12 mouse cellular contexts compared by ENCODE assay signal in the genomic region with DNA sequence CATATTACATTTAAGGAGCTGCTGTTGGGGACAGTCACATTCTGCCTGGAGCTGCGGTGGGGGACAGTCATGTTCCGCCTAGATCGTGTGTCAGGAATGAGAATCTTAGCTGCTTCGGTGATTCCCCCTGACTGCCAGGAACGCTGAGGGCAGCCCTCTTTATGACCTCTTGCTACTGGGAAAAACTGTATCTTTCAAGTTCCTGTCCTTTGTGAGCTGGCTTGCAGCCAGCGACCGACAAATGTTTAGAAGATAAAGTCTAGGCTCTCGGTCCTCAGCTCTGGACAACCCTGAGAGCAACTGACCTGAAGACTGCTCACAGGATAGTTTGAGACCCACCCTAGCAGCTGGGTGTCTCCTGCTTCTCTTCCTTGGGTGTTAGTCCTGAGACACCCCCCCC. TPM values are rescaled to one million over a fixed set of nuclear protein-coding genes. Genes with fewer than 3 reads are reported as not detected.
DNase-seq lines count a peak whose midpoint lies in the region; ATAC-seq and TF ChIP-seq lines count a peak whose summit lies in the region.
"Had no signal": no experiment of that assay in that cellular context is flagged by ENCODE, and none has a peak within 500 bp of the region (broad histone marks: within the 10 kb centered on the region; RNA-seq: fewer than 3 reads in every experiment).

No protein-coding gene starts in this region.

- peak overlapping the region; percentile 24; the same call in 1 of the 2 replicates for H3K4me2 ChIP-seq in lung, embryonic 14.5 days
- H3K4me2 ChIP-seq: neural tube, embryonic 13.5 days had no signal

- ATAC-seq in lung, embryonic 14.5 days (ENCODE audit: insufficient read depth) = no peak
- 0 out of 2 replicates have a peak, but pooled peaks have one; percentile 26 for ATAC-seq in common myeloid progenitor, adult 5-6 weeks (replicated peaks; ENCODE audit: low read depth, poor library complexity, severe bottlenecking)
- ATAC-seq in megakaryocyte progenitor cell, adult 5-6 weeks (replicated peaks; ENCODE audit: poor library complexity) = peak; percentile 35

- DNase-seq in embryo, embryonic 10 days (ENCODE audit: low spot score) = peak; percentile 11
- DNase-seq in embryo, embryonic 9.5 days (ENCODE audit: extremely low spot score) = no peak
- peak; percentile 70 for DNase-seq in lung, embryonic 14.5 days
- DNase-seq in lung, adult 18-20 months = no peak
- no peak for DNase-seq in gastrocnemius, postnatal 10 days
- no peak for DNase-seq in cerebellum, adult 18-20 months

- TF ChIP-seq CTCF in lung, embryonic 14.5 days (IDR thresholded peaks at IDR 0.05; ENCODE audit: low read depth) = no peak

- no peaks in the 10 kb centered on the region for H3K27me3 ChIP-seq in lung, embryonic 14.5 days (ENCODE audit: insufficient read depth, low read length)
- H3K27me3 ChIP-seq: neural tube, embryonic 13.5 days had no signal

- peaks cover 3% of the 10 kb centered on the region; the same call in 1 of the 2 replicates for H3K4me1 ChIP-seq in lung, embryonic 14.5 days (ENCODE audit: insufficient read depth)
- H3K4me1 ChIP-seq: neural tube, embryonic 13.5 days had no signal

- no peaks in the 10 kb centered on the region for H3K36me3 ChIP-seq in lung, embryonic 14.5 days (ENCODE audit: insufficient read depth)
- H3K36me3 ChIP-seq: neural tube, embryonic 13.5 days had no signal

- no peak overlapping the region for H3K4me3 ChIP-seq in lung, embryonic 14.5 days (ENCODE audit: low read depth, low read length)
- H3K4me3 ChIP-seq: neural tube, embryonic 13.5 days had no signal

- 13% methylated on average over 8 of the region's 8 CpGs for WGBS in lung, embryonic 14.5 days

- no peak overlapping the region for H3K27ac ChIP-seq in lung, embryonic 14.5 days (ENCODE audit: low read depth)
- H3K27ac ChIP-seq: neural tube, embryonic 13.5 days had no signal

- H3K9ac ChIP-seq in lung, embryonic 14.5 days = no peak overlapping the region
- H3K9ac ChIP-seq: neural tube, embryonic 13.5 days had no signal

- no peaks in the 10 kb centered on the region for H3K9me3 ChIP-seq in lung, embryonic 14.5 days (ENCODE audit: low read depth, low read length)

RNA-seq across cellular contexts. Expression of a gene that starts 5.6 kb away (rescaled TPM):
- not detected in 2 replicates for polyA plus RNA-seq in lung, embryonic 14.5 days (2014; fragmentation: Nextera tagmentation; extraction: Ambion mirVana)
- not detected in 2 replicates for total RNA-seq in common myeloid progenitor, adult 5-6 weeks (2017)
- not detected in 2 replicates for total RNA-seq in megakaryocyte progenitor cell, adult 5-6 weeks (2015)
- total RNA-seq in megakaryocyte progenitor cell, adult 5-6 weeks (2017) = 1.3 and 2.2 TPM in 2 replicates
- not detected for total RNA-seq in gastrocnemius, postnatal 10 days (2021)
- total RNA-seq: gastrocnemius, adult 18-20 months had no signal
- polyA plus RNA-seq: C2C12; lung, embryonic 16.5 days; neural tube, embryonic 13.5 days had no signal

RNA-seq across cellular contexts. Expression of a gene that starts 37.3 kb away (rescaled TPM):
- polyA plus RNA-seq in lung, embryonic 14.5 days (2014; fragmentation: Nextera tagmentation; extraction: Ambion mirVana) = not detected in 2 replicates
- not detected in 2 replicates for total RNA-seq in common myeloid progenitor, adult 5-6 weeks (2017)
- total RNA-seq in megakaryocyte progenitor cell, adult 5-6 weeks (2015) = not detected in 2 replicates
- total RNA-seq in megakaryocyte progenitor cell, adult 5-6 weeks (2017) = not detected in 2 replicates
- not detected for total RNA-seq in gastrocnemius, postnatal 10 days (2021)
- total RNA-seq: gastrocnemius, adult 18-20 months had no signal
- polyA plus RNA-seq: C2C12; lung, embryonic 16.5 days; neural tube, embryonic 13.5 days had no signal

Comparison
In these comparisons a context has a peak if more than half of its experiments do, and no peak if none do; other contexts are left out.
1. DNase-seq: peak in embryo, embryonic 10 days (single experiment) and lung, embryonic 14.5 days (single experiment); none in embryo, embryonic 9.5 days (single experiment), lung, adult 18-20 months (0 of 2), gastrocnemius, postnatal 10 days (single experiment) and cerebellum, adult 18-20 months (0 of 2).